Mouse (Mus musculus) T-helper 2 cell (primary cell): ENCODE results near the gene Olfr8.
"Not testable (repeated sequence)": the region's sequence is repeated elsewhere in the genome, so short reads cannot be mapped to it uniquely, and the experiment has no call there.

Experiments
- in situ Hi-C: fragments of 300-600 bp; cut with MboI, MseI; formaldehyde crosslinking; loops from one replicate; pipeline ENCODE4 v1.15.1; 2025; ENCODE audit warnings: high pct_unique_total_duplicates

Gene Olfr8

GRCm38 (mm10) chr10:78950336-78950735 lies at the start of gene Olfr8:
Gene Olfr8, plus strand, starts transcription at chr10:78950636.
- in situ Hi-C loops: not testable (repeated sequence)

- in situ Hi-C loops: not testable (repeated sequence)
Measured at GRCm38 (mm10) chr10:78912871-78913270, 37.6 kb upstream of the Olfr8 start, which contains the start of gene Olfr1354. Gene Olfr1354, plus strand, starts transcription at chr10:78913171.

GRCm38 (mm10) chr10:78963009-78963408 lies 12.6 kb downstream of the Olfr8 start, which contains the start of gene Olfr1353:
Gene Olfr1353, plus strand, starts transcription at chr10:78963309.
- in situ Hi-C loops: not testable (repeated sequence)

- in situ Hi-C loops: loop anchor here (10.0 kb wide), 1 partner anchor 674 kb away; no protein-coding TSS in a partner anchor
Measured at GRCm38 (mm10) chr10:78980750-78981149, 30.3 kb downstream of the Olfr8 start, which contains the start of gene Olfr1352. Gene Olfr1352, plus strand, starts transcription at chr10:78981050.
